In genomic region chr10:41491111-41491510, GRCm38 (mm10) we compare ENCODE assay signal across 10 mouse cellular contexts. TPM values are rescaled to one million over a fixed set of nuclear protein-coding genes. Genes with fewer than 3 reads are reported as not detected.
DNase-seq lines count a peak whose midpoint lies in the region; ATAC-seq and TF ChIP-seq lines count a peak whose summit lies in the region.
"Had no signal": no experiment of that assay in that cellular context is flagged by ENCODE, and none has a peak within 500 bp of the region (broad histone marks: within the 10 kb centered on the region; RNA-seq: fewer than 3 reads in every experiment).

No protein-coding gene starts in this region.

- no peak overlapping the region for H3K27ac ChIP-seq in liver, adult 2 months (replicated peaks; ENCODE audit: insufficient read depth, low read depth, low read length)
- H3K27ac ChIP-seq in forebrain, embryonic 13.5 days, result no peak overlapping the region
- no peak overlapping the region for H3K27ac ChIP-seq in kidney, embryonic 16.5 days (ENCODE audit: low read length)
- H3K27ac ChIP-seq: limb, embryonic 15.5 days had no signal

- peaks cover 7% of the 10 kb centered on the region for H3K36me3 ChIP-seq in liver, adult 2 months (ENCODE audit: control insufficient read depth, insufficient read depth, low read length)
- H3K36me3 ChIP-seq in forebrain, embryonic 13.5 days (ENCODE audit: poor library complexity, severe bottlenecking), result peaks cover 22% of the 10 kb centered on the region
- peaks cover 15% of the 10 kb centered on the region for H3K36me3 ChIP-seq in kidney, embryonic 16.5 days (ENCODE audit: insufficient read depth, low read length)
- H3K36me3 ChIP-seq in myocyte (ENCODE audit: control insufficient read depth, insufficient read depth), result peaks cover 1% of the 10 kb centered on the region

- peaks cover 3% of the 10 kb centered on the region; the same call in 1 of the 2 replicates for H3K79me2 ChIP-seq in liver, adult 2 months (ENCODE audit: control insufficient read depth, insufficient read depth, low read length)
- H3K79me2 ChIP-seq in myocyte (ENCODE audit: control insufficient read depth, insufficient read depth), result no peaks in the 10 kb centered on the region

- peak; percentile 45 for DNase-seq in liver, adult 2 months (ENCODE audit: extremely low read depth, low read depth, low spot score)
- DNase-seq in liver, result no peak
- DNase-seq in natural killer cell, adult 2 months (ENCODE audit: low spot score in 2 of 2), result no peak
- DNase-seq in ovary, postnatal 36 days (ENCODE audit: low spot score), result no peak
- DNase-seq in thymus, postnatal 14 days, result no peak
- DNase-seq: right cerebral cortex, postnatal 25 days had no signal

- TF ChIP-seq POLR2A in liver, adult 2 months (IDR thresholded peaks at IDR 0.05; ENCODE audit: extremely low read depth, insufficient read depth, low read length), result no peak
- no peak for TF ChIP-seq POLR2A in myocyte (IDR thresholded peaks at IDR 0.05; ENCODE audit: insufficient read length, low read depth)

- peak overlapping the region; percentile 97 for H3K4me2 ChIP-seq in forebrain, embryonic 13.5 days
- 0 out of 2 replicates have a peak overlapping the region, but pooled peaks have one; percentile 97 for H3K4me2 ChIP-seq in kidney, embryonic 16.5 days (replicated peaks; ENCODE audit: low read depth, low read length)
- H3K4me2 ChIP-seq in myocyte (ENCODE audit: low read depth), result peak overlapping the region; percentile 99

- ATAC-seq in forebrain, embryonic 13.5 days, result no peak
- no peak for ATAC-seq in kidney, embryonic 16.5 days (ENCODE audit: low FRiP score, low TSS enrichment)

- WGBS in liver, adult 2 months, result 10% methylated on average over 4 of the region's 4 CpGs
- WGBS in forebrain, embryonic 13.5 days, result 57% methylated on average over 4 of the region's 4 CpGs
- 39% methylated on average over 4 of the region's 4 CpGs for WGBS in kidney, embryonic 16.5 days

- H3K4me1 ChIP-seq in liver, adult 2 months (ENCODE audit: control insufficient read depth, insufficient read depth, low read length), result peaks cover 14% of the 10 kb centered on the region
- H3K4me1 ChIP-seq in forebrain, embryonic 13.5 days, result peaks cover 25% of the 10 kb centered on the region
- H3K4me1 ChIP-seq in kidney, embryonic 16.5 days (ENCODE audit: insufficient read depth, low read length), result peaks cover 15% of the 10 kb centered on the region

- H3ac ChIP-seq in myocyte (ENCODE audit: control insufficient read depth, insufficient read length), result no peak overlapping the region

- H3K27me3 ChIP-seq in liver, adult 2 months (ENCODE audit: control insufficient read depth, insufficient read depth, low read length), result no peaks in the 10 kb centered on the region
- H3K27me3 ChIP-seq in forebrain, embryonic 13.5 days, result no peaks in the 10 kb centered on the region
- no peaks in the 10 kb centered on the region for H3K27me3 ChIP-seq in kidney, embryonic 16.5 days (ENCODE audit: insufficient read depth, low read length)
- H3K27me3 ChIP-seq in myocyte (ENCODE audit: control insufficient read depth, insufficient read depth, insufficient read length), result no peaks in the 10 kb centered on the region
- H3K27me3 ChIP-seq: limb, embryonic 15.5 days had no signal

- H3K9ac ChIP-seq in liver, adult 2 months (ENCODE audit: low read depth, low read length), result no peak overlapping the region
- no peak overlapping the region for H3K9ac ChIP-seq in forebrain, embryonic 13.5 days
- H3K9ac ChIP-seq in kidney, embryonic 16.5 days (replicated peaks; ENCODE audit: low read length), result no peak overlapping the region

- no peak for TF ChIP-seq CTCF in liver, adult 2 months (IDR thresholded peaks at IDR 0.05; ENCODE audit: low read depth, low read length)

- no peaks in the 10 kb centered on the region for H3K9me3 ChIP-seq in forebrain, embryonic 13.5 days (replicated peaks)
- H3K9me3 ChIP-seq in kidney, embryonic 16.5 days (ENCODE audit: low read length), result no peaks in the 10 kb centered on the region
- H3K9me3 ChIP-seq: limb, embryonic 15.5 days had no signal

- no peak overlapping the region for H3K4me3 ChIP-seq in liver, adult 2 months (ENCODE audit: insufficient read depth, low read depth, low read length)
- no peak overlapping the region for H3K4me3 ChIP-seq in forebrain, embryonic 13.5 days
- no peak overlapping the region for H3K4me3 ChIP-seq in kidney, embryonic 16.5 days (ENCODE audit: low read length)
- H3K4me3 ChIP-seq in myocyte, result peak overlapping the region; percentile 48

TF ChIP-seq in myocyte, 11 proteins besides CTCF, POLR2A, EP300 and RAD21:
- no peak for TF ChIP-seq MAX (IDR thresholded peaks at IDR 0.05; ENCODE audit: low read depth)
- no peak for TF ChIP-seq E2F4 (IDR thresholded peaks at IDR 0.05; ENCODE audit: insufficient read depth)
- no peak for TF ChIP-seq TCF3 (IDR thresholded peaks at IDR 0.05; ENCODE audit: insufficient read length, low read depth)
- TF ChIP-seq USF1 (IDR thresholded peaks at IDR 0.05; ENCODE audit: low read depth), result no peak
- no peak for TF ChIP-seq TCF12 (IDR thresholded peaks at IDR 0.05; ENCODE audit: insufficient read depth, poor library complexity, severe bottlenecking)
- TF ChIP-seq REST (IDR thresholded peaks at IDR 0.05; ENCODE audit: insufficient read depth, insufficient read length), result no peak
- TF ChIP-seq SRF (IDR thresholded peaks at IDR 0.05; ENCODE audit: control insufficient read depth, insufficient read length, low read depth), result no peak
- no peak for TF ChIP-seq MYOG (IDR thresholded peaks at IDR 0.05; ENCODE audit: control insufficient read depth in 1 of 3, insufficient read depth in 1 of 3, insufficient read length in 2 of 3, low read depth in 2 of 3)
- no peak for TF ChIP-seq POLR2AphosphoS2 (IDR thresholded peaks at IDR 0.05; ENCODE audit: insufficient read length, low read depth)

RNA-seq across cellular contexts. Expression of gene Ppil6, which starts 0.9 kb away (rescaled TPM):
- 0.94 and 1.1 TPM in 2 replicates for total RNA-seq in liver, adult 2 months (2014; rRNA removed)
- 0.09 and 0.26 TPM in 2 replicates for polyA plus RNA-seq in liver, adult 2 months (2012; rRNA removed)
- polyA plus RNA-seq in forebrain, embryonic 13.5 days (2015; fragmentation: Nextera tagmentation; extraction: Ambion mirVana), result 1.8 and 1.9 TPM in 2 replicates
- polyA plus RNA-seq in kidney, embryonic 16.5 days (2015; fragmentation: Nextera tagmentation; extraction: Ambion mirVana), result 2.6 and 3.7 TPM in 2 replicates
- polyA plus RNA-seq in myocyte (2012; fragmentation: generic; extraction: Trizol), result 0.64 TPM

RNA-seq across cellular contexts. Expression of gene Smpd2, which starts 0.9 kb away (rescaled TPM):
- total RNA-seq in liver, adult 2 months (2014; rRNA removed), result 29.3 and 30.8 TPM in 2 replicates
- polyA plus RNA-seq in liver, adult 2 months (2012; rRNA removed), result 47.6 and 51.5 TPM in 2 replicates
- 40.6 and 49.8 TPM in 2 replicates for polyA plus RNA-seq in forebrain, embryonic 13.5 days (2015; fragmentation: Nextera tagmentation; extraction: Ambion mirVana)
- 84.1 and 91.2 TPM in 2 replicates for polyA plus RNA-seq in kidney, embryonic 16.5 days (2015; fragmentation: Nextera tagmentation; extraction: Ambion mirVana)
- polyA plus RNA-seq in myocyte (2012; fragmentation: generic; extraction: Trizol), result 26.4 TPM

RNA-seq across cellular contexts. Expression of gene Mical1, which starts 15.0 kb away (rescaled TPM):
- total RNA-seq in liver, adult 2 months (2014; rRNA removed), result 0.55 and 0.94 TPM in 2 replicates
- 0.82 and 3.7 TPM in 2 replicates for polyA plus RNA-seq in liver, adult 2 months (2012; rRNA removed)
- 35.9 and 41.9 TPM in 2 replicates for polyA plus RNA-seq in forebrain, embryonic 13.5 days (2015; fragmentation: Nextera tagmentation; extraction: Ambion mirVana)
- 34.6 TPM in 2 replicates for polyA plus RNA-seq in kidney, embryonic 16.5 days (2015; fragmentation: Nextera tagmentation; extraction: Ambion mirVana)
- 77.0 TPM for polyA plus RNA-seq in myocyte (2012; fragmentation: generic; extraction: Trizol)

RNA-seq across cellular contexts. Expression of gene Cd164, which starts 28.1 kb away (rescaled TPM):
- 139 and 155 TPM in 2 replicates for total RNA-seq in liver, adult 2 months (2014; rRNA removed)
- 161 and 182 TPM in 2 replicates for polyA plus RNA-seq in liver, adult 2 months (2012; rRNA removed)
- polyA plus RNA-seq in forebrain, embryonic 13.5 days (2015; fragmentation: Nextera tagmentation; extraction: Ambion mirVana), result 78.2 and 81.7 TPM in 2 replicates
- polyA plus RNA-seq in kidney, embryonic 16.5 days (2015; fragmentation: Nextera tagmentation; extraction: Ambion mirVana), result 191 and 208 TPM in 2 replicates
- polyA plus RNA-seq in myocyte (2012; fragmentation: generic; extraction: Trizol), result 203 TPM

RNA-seq across cellular contexts. Expression of gene Zbtb24, which starts 40.9 kb away (rescaled TPM):
- 10.6 and 11.1 TPM in 2 replicates for total RNA-seq in liver, adult 2 months (2014; rRNA removed)
- polyA plus RNA-seq in liver, adult 2 months (2012; rRNA removed), result 7.6 and 10.5 TPM in 2 replicates
- polyA plus RNA-seq in forebrain, embryonic 13.5 days (2015; fragmentation: Nextera tagmentation; extraction: Ambion mirVana), result 19.1 and 19.8 TPM in 2 replicates
- 19.7 and 19.8 TPM in 2 replicates for polyA plus RNA-seq in kidney, embryonic 16.5 days (2015; fragmentation: Nextera tagmentation; extraction: Ambion mirVana)
- polyA plus RNA-seq in myocyte (2012; fragmentation: generic; extraction: Trizol), result 7.6 TPM
